Mouse (Mus musculus) left cerebral cortex, adult 11 months (tissue): ENCODE data around the gene Synrg.

Source experiments
- DNase-seq: peaks from one replicate; pipeline ENCODE4 v3.0.0; 2022; ENCODE audit warnings: low spot score

Gene Synrg

GRCm38 (mm10) chr11:83963991-83964921 is at the start of gene Synrg:
TSS of gene Synrg (plus strand) at chr11:83964428.
- peak; percentile 89 for DNase-seq

- DNase-seq, result no peak
These were observed 49.7 kb upstream of the Synrg start for GRCm38 (mm10) chr11:83914501-83914900.

GRCm38 (mm10) chr11:83922600-83922999 is 41.6 kb upstream of the Synrg start:
- no peak for DNase-seq

- DNase-seq, result no peak
These were observed 37.1 kb upstream of the Synrg start for GRCm38 (mm10) chr11:83927097-83927496.

GRCm38 (mm10) chr11:83932506-83933106 is 31.6 kb upstream of the Synrg start:
- DNase-seq, result no peak

GRCm38 (mm10) chr11:83933376-83933775 is 30.9 kb upstream of the Synrg start:
- DNase-seq, result no peak

- DNase-seq, result peak; percentile 40
These were observed 28.1 kb upstream of the Synrg start for GRCm38 (mm10) chr11:83935986-83936665.

GRCm38 (mm10) chr11:83938556-83938955 is 25.7 kb upstream of the Synrg start:
- no peak for DNase-seq

GRCm38 (mm10) chr11:83941950-83942840 is 22.0 kb upstream of the Synrg start, which contains the start of gene Ddx52:
TSS of gene Ddx52 (plus strand) at chr11:83942062.
- peak; percentile 83 for DNase-seq

GRCm38 (mm10) chr11:83956822-83957221 is 7.4 kb upstream of the Synrg start:
- no peak for DNase-seq

GRCm38 (mm10) chr11:83961983-83962382 is 2.2 kb upstream of the Synrg start:
- no peak for DNase-seq

GRCm38 (mm10) chr11:83967436-83968204 is 3.4 kb downstream of the Synrg start:
- no peak for DNase-seq

GRCm38 (mm10) chr11:83968205-83968575 is 4.0 kb downstream of the Synrg start:
- no peak for DNase-seq

- no peak for DNase-seq
These were observed 4.8 kb downstream of the Synrg start for GRCm38 (mm10) chr11:83969040-83969439.

GRCm38 (mm10) chr11:83974561-83975346 is 10.5 kb downstream of the Synrg start:
- DNase-seq, result no peak

GRCm38 (mm10) chr11:83975488-83975887 is 11.3 kb downstream of the Synrg start:
- DNase-seq, result no peak

GRCm38 (mm10) chr11:83976236-83976977 is 12.2 kb downstream of the Synrg start:
- DNase-seq, result no peak

- no peak for DNase-seq
These were observed 13.6 kb downstream of the Synrg start for GRCm38 (mm10) chr11:83977810-83978209.

- DNase-seq, result no peak
These were observed 15.8 kb downstream of the Synrg start for GRCm38 (mm10) chr11:83979992-83980391.
